Comparison of ENCODE assay signal across 11 mouse cellular contexts in genomic region chr9:66915869-66916785, GRCm38 (mm10). TPM values are rescaled to one million over a fixed set of nuclear protein-coding genes. Genes with fewer than 3 reads are reported as not detected.
A peak's percentile ranks its signal among the peaks of the same experiment; 100 is the strongest.
DNase-seq lines count a peak whose midpoint lies in the region; ATAC-seq lines count a peak whose summit lies in the region.
"Had no signal": no experiment of that assay in that cellular context is flagged by ENCODE, and none has a peak within 500 bp of the region (broad histone marks: within the 10 kb centered on the region; RNA-seq: fewer than 3 reads in every experiment).

No protein-coding gene starts in this region.

- no peaks in the 10 kb centered on the region for H3K9me3 ChIP-seq in heart, embryonic 13.5 days
- H3K9me3 ChIP-seq in liver, embryonic 15.5 days (replicated peaks): no peaks in the 10 kb centered on the region
- H3K9me3 ChIP-seq in forebrain, embryonic 10.5 days: no peaks in the 10 kb centered on the region
- H3K9me3 ChIP-seq: embryonic facial prominence, embryonic 12.5 days had no signal

- H3K36me3 ChIP-seq in heart, embryonic 13.5 days: peaks cover 4% of the 10 kb centered on the region; the same call in 1 of the 2 replicates
- H3K36me3 ChIP-seq in liver, embryonic 15.5 days (replicated peaks): peaks cover 26% of the 10 kb centered on the region
- peaks cover 30% of the 10 kb centered on the region for H3K36me3 ChIP-seq in forebrain, embryonic 10.5 days (replicated peaks)
- H3K36me3 ChIP-seq: embryonic facial prominence, embryonic 12.5 days had no signal

- H3K27me3 ChIP-seq in heart, embryonic 13.5 days (replicated peaks): no peaks in the 10 kb centered on the region
- no peaks in the 10 kb centered on the region for H3K27me3 ChIP-seq in liver, embryonic 15.5 days
- H3K27me3 ChIP-seq in forebrain, embryonic 10.5 days (ENCODE audit: poor library complexity, severe bottlenecking): peaks cover 5% of the 10 kb centered on the region
- H3K27me3 ChIP-seq: embryonic facial prominence, embryonic 12.5 days had no signal

- H3K4me3 ChIP-seq in heart, embryonic 13.5 days: no peak overlapping the region
- peak overlapping the region; percentile 92 for H3K4me3 ChIP-seq in liver, embryonic 15.5 days (replicated peaks)
- no peak overlapping the region for H3K4me3 ChIP-seq in forebrain, embryonic 10.5 days
- H3K4me3 ChIP-seq: embryonic facial prominence, embryonic 12.5 days had no signal

- H3K4me1 ChIP-seq in heart, embryonic 13.5 days: peaks cover 65% of the 10 kb centered on the region
- H3K4me1 ChIP-seq in liver, embryonic 15.5 days (replicated peaks): peaks cover 79% of the 10 kb centered on the region
- H3K4me1 ChIP-seq in forebrain, embryonic 10.5 days: peaks cover 56% of the 10 kb centered on the region

- ATAC-seq in heart, embryonic 13.5 days (ENCODE audit: extremely low read depth, insufficient number of reproducible peaks, low FRiP score, low TSS enrichment): no peak
- ATAC-seq in liver, embryonic 15.5 days (ENCODE audit: insufficient read depth): peak; percentile 66

- no peak for DNase-seq in heart, adult 18-20 months
- peak; percentile 87 for DNase-seq in CD4-positive helper T cell, adult 2 months (ENCODE audit: low read depth, low spot score)
- peak; percentile 70 for DNase-seq in c-Kit-negative CD71-positive TER-119-positive erythroid progenitor cells, embryonic 14.5 days (ENCODE audit: low read depth, low spot score)
- no peak for DNase-seq in retina, embryonic 14.5 days (ENCODE audit: low spot score)
- no peak for DNase-seq in right cerebral cortex, adult 2 months (ENCODE audit: low spot score in 2 of 2)
- DNase-seq in forebrain, embryonic 10.5 days (ENCODE audit: extremely low spot score, low spot score): no peak
- DNase-seq: adrenal gland, postnatal 10 days; gastrocnemius, postnatal 36 days had no signal

- H3K27ac ChIP-seq in heart, embryonic 13.5 days (replicated peaks): peak overlapping the region; percentile 66
- peak overlapping the region; percentile 97 for H3K27ac ChIP-seq in liver, embryonic 15.5 days (replicated peaks)
- no peak overlapping the region for H3K27ac ChIP-seq in forebrain, embryonic 10.5 days
- H3K27ac ChIP-seq: embryonic facial prominence, embryonic 12.5 days had no signal

- WGBS in heart, embryonic 13.5 days: 52% methylated on average over 9 of the region's 9 CpGs
- WGBS in liver, embryonic 15.5 days (ENCODE audit: insufficient replicate concordance): 14% methylated on average over 9 of the region's 9 CpGs
- WGBS in forebrain, embryonic 10.5 days: 90% methylated on average over 9 of the region's 9 CpGs

- H3K9ac ChIP-seq in heart, embryonic 13.5 days: 0 out of 2 replicates have a peak overlapping the region, but pooled peaks have one; percentile 2
- peak overlapping the region; percentile 45 for H3K9ac ChIP-seq in liver, embryonic 15.5 days
- H3K9ac ChIP-seq: embryonic facial prominence, embryonic 12.5 days had no signal

- peak overlapping the region; percentile 95 for H3K4me2 ChIP-seq in heart, embryonic 13.5 days
- peak overlapping the region; percentile 92 for H3K4me2 ChIP-seq in liver, embryonic 15.5 days
- H3K4me2 ChIP-seq: embryonic facial prominence, embryonic 12.5 days had no signal

RNA-seq across cellular contexts. Expression of gene Rab8b, which starts 3.4 kb away (rescaled TPM):
- 15.1 and 17.1 TPM in 2 replicates for polyA plus RNA-seq in heart, embryonic 13.5 days (2015; fragmentation: Nextera tagmentation; extraction: Ambion mirVana)
- 10 to 100 TPM in 1 of 2 experiments, 1 to 10 TPM in 1; 8.8 to 10.4 TPM for total RNA-seq in heart, adult 18-20 months (2021)
- polyA plus RNA-seq in liver, embryonic 15.5 days (2015; fragmentation: Nextera tagmentation; extraction: Ambion mirVana): 28.9 and 29.2 TPM in 2 replicates
- polyA plus RNA-seq in forebrain, embryonic 10.5 days (2016; fragmentation: Nextera tagmentation; extraction: Ambion mirVana): 33.4 and 34.0 TPM in 2 replicates

RNA-seq across cellular contexts. Expression of gene Rps27l, which starts 29.8 kb away (rescaled TPM):
- 523 and 569 TPM in 2 replicates for polyA plus RNA-seq in heart, embryonic 13.5 days (2015; fragmentation: Nextera tagmentation; extraction: Ambion mirVana)
- 100 to 1,000 TPM; 151 to 172 TPM for total RNA-seq in heart, adult 18-20 months (2021)
- 368 and 453 TPM in 2 replicates for polyA plus RNA-seq in liver, embryonic 15.5 days (2015; fragmentation: Nextera tagmentation; extraction: Ambion mirVana)
- 818 and 845 TPM in 2 replicates for polyA plus RNA-seq in forebrain, embryonic 10.5 days (2016; fragmentation: Nextera tagmentation; extraction: Ambion mirVana)

RNA-seq across cellular contexts. Expression of gene Lactb, which starts 59.2 kb away (rescaled TPM):
- 6.2 and 7.0 TPM in 2 replicates for polyA plus RNA-seq in heart, embryonic 13.5 days (2015; fragmentation: Nextera tagmentation; extraction: Ambion mirVana)
- total RNA-seq in heart, adult 18-20 months (2021): 10 to 100 TPM; 23.2 to 24.4 TPM
- 4.7 and 4.8 TPM in 2 replicates for polyA plus RNA-seq in liver, embryonic 15.5 days (2015; fragmentation: Nextera tagmentation; extraction: Ambion mirVana)
- polyA plus RNA-seq in forebrain, embryonic 10.5 days (2016; fragmentation: Nextera tagmentation; extraction: Ambion mirVana): 9.2 and 9.6 TPM in 2 replicates

Comparison
In these comparisons a context has a peak if more than half of its experiments do, and no peak if none do; other contexts are left out.
1. DNase-seq: peak in CD4-positive helper T cell, adult 2 months (single experiment) and c-Kit-negative CD71-positive TER-119-positive erythroid progenitor cells, embryonic 14.5 days (single experiment); none in heart, adult 18-20 months (0 of 2), retina, embryonic 14.5 days (single experiment), right cerebral cortex, adult 2 months (0 of 2) and forebrain, embryonic 10.5 days (single experiment).